Mouse (Mus musculus): ENCODE data around the gene Hs3st3a1. TPM values are rescaled to one million over a fixed set of nuclear protein-coding genes. Genes with fewer than 3 reads are reported as not detected.

The Hs3st3a1 gene
- polyA plus RNA-seq, 1 experiment = 1.1 TPM

- Histone ChIP-seq H3K4me1 (ENCODE audit: control insufficient read depth, insufficient read depth, low read length) (no peaks in the 10 kb centered on the region), H3K27ac (ENCODE audit: insufficient read depth, low read length) (no peak overlapping the region), H3K4me3 (ENCODE audit: insufficient read depth, low read length) (peak overlapping the region; percentile 48)
- TF ChIP-seq CTCF (IDR thresholded peaks at IDR 0.05; ENCODE audit: borderline replicate concordance, insufficient read depth, low read length) (no peak), POLR2A (IDR thresholded peaks at IDR 0.05; ENCODE audit: low read depth, low read length) (no peak)
Observed at GRCm38 (mm10) chr11:64436791-64437298, 1.7 kb downstream of the Hs3st3a1 start.

DNA sequence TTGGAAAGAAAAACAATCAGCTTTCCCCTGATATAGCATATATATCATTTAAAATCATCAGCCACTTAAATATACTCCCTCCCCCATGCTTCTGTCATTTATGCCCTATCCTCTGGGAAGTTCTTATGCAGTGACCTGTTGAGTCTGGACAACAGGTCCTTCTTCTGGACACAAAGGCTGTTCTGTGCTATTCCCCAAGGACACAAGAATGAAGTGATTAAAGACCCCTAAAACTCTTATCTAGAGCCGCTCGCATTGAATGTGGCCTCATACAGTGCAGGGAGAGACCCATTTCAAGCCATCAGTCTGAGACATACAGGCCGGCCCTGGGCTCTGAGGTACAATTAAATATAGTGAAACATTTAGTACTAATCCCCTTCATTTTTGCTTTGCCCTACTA is 2.6 kb downstream of the Hs3st3a1 start:
- H3K4me3 ChIP-seq (ENCODE audit: insufficient read depth, low read length) = peak overlapping the region; percentile 9; the same call in 1 of the 2 replicates
- TF ChIP-seq POLR2A (IDR thresholded peaks at IDR 0.05; ENCODE audit: low read depth, low read length) (no peak), CTCF (IDR thresholded peaks at IDR 0.05; ENCODE audit: borderline replicate concordance, insufficient read depth, low read length) (no peak)
- H3K27ac ChIP-seq (ENCODE audit: insufficient read depth, low read length) = no peak overlapping the region
- no peaks in the 10 kb centered on the region for H3K4me1 ChIP-seq (ENCODE audit: control insufficient read depth, insufficient read depth, low read length)

DNA sequence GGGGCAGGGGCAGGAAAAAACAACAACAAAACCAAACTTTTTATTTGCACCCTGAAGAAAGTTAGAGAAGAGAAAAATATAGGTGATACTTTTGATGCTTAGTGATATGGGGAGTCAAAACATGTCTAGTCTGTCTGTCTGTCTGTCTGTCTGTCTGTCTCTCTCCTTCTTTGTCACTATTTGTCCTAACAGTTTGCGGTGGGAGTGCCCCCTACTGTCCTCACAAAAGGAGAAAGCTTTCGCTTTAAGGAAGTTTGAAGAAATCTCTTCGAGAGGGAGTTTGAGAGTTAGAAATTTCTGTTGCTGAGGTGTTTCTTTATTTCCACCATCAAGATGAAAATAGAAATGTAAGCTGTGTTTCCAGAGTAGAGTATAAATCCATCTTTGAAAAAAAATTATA is 3.8 kb downstream of the Hs3st3a1 start:
- TF ChIP-seq POLR2A (IDR thresholded peaks at IDR 0.05; ENCODE audit: low read depth, low read length) (no peak), CTCF (IDR thresholded peaks at IDR 0.05; ENCODE audit: borderline replicate concordance, insufficient read depth, low read length) (no peak)
- Histone ChIP-seq H3K4me3 (ENCODE audit: insufficient read depth, low read length) (no peak overlapping the region), H3K27ac (ENCODE audit: insufficient read depth, low read length) (no peak overlapping the region), H3K4me1 (ENCODE audit: control insufficient read depth, insufficient read depth, low read length) (no peaks in the 10 kb centered on the region)

DNA sequence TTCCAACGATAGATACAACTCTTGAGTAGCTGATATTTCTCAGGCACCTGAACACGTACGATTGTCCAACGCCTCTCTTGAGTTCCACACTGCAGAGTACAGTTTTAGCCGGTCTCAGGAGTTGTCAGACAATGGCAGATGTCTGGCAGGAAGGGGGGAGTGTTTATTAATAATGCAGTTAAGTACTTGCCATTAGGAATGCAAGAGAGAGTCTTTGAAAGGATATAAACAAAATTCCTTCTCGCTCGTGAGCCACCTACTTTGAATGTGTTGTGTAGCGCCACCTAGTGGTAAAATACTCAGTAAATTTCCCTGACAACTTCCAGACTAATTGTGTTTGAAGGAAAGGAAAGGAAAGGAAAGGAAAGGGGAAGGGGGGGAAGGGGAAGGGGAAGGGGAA is 7.0 kb downstream of the Hs3st3a1 start:
- no peak for TF ChIP-seq POLR2A (IDR thresholded peaks at IDR 0.05; ENCODE audit: low read depth, low read length)
- TF ChIP-seq CTCF (IDR thresholded peaks at IDR 0.05; ENCODE audit: borderline replicate concordance, insufficient read depth, low read length) = no peak
- Histone ChIP-seq H3K4me1 (ENCODE audit: control insufficient read depth, insufficient read depth, low read length) (no peaks in the 10 kb centered on the region), H3K4me3 (ENCODE audit: insufficient read depth, low read length) (no peak overlapping the region), H3K27ac (ENCODE audit: insufficient read depth, low read length) (no peak overlapping the region)

- TF ChIP-seq CTCF (IDR thresholded peaks at IDR 0.05; ENCODE audit: borderline replicate concordance, insufficient read depth, low read length) (no peak), POLR2A (IDR thresholded peaks at IDR 0.05; ENCODE audit: low read depth, low read length) (no peak)
- Histone ChIP-seq H3K4me1 (ENCODE audit: control insufficient read depth, insufficient read depth, low read length) (no peaks in the 10 kb centered on the region), H3K27ac (ENCODE audit: insufficient read depth, low read length) (no peak overlapping the region), H3K4me3 (ENCODE audit: insufficient read depth, low read length) (no peak overlapping the region)
Observed at GRCm38 (mm10) chr11:64442701-64443100, 7.6 kb downstream of the Hs3st3a1 start.

- Histone ChIP-seq H3K4me1 (ENCODE audit: control insufficient read depth, insufficient read depth, low read length) (no peaks in the 10 kb centered on the region), H3K4me3 (ENCODE audit: insufficient read depth, low read length) (no peak overlapping the region), H3K27ac (ENCODE audit: insufficient read depth, low read length) (no peak overlapping the region)
- no peak for TF ChIP-seq CTCF (IDR thresholded peaks at IDR 0.05; ENCODE audit: borderline replicate concordance, insufficient read depth, low read length)
- no peak for TF ChIP-seq POLR2A (IDR thresholded peaks at IDR 0.05; ENCODE audit: low read depth, low read length)
Observed at GRCm38 (mm10) chr11:64445227-64445626, 10.1 kb downstream of the Hs3st3a1 start.

GRCm38 (mm10) chr11:64448586-64449315 is 13.6 kb downstream of the Hs3st3a1 start:
- Histone ChIP-seq H3K27ac (ENCODE audit: insufficient read depth, low read length) (no peak overlapping the region), H3K4me1 (ENCODE audit: control insufficient read depth, insufficient read depth, low read length) (no peaks in the 10 kb centered on the region), H3K4me3 (ENCODE audit: insufficient read depth, low read length) (no peak overlapping the region)
- no peak for TF ChIP-seq CTCF (IDR thresholded peaks at IDR 0.05; ENCODE audit: borderline replicate concordance, insufficient read depth, low read length)
- no peak for TF ChIP-seq POLR2A (IDR thresholded peaks at IDR 0.05; ENCODE audit: low read depth, low read length)

DNA sequence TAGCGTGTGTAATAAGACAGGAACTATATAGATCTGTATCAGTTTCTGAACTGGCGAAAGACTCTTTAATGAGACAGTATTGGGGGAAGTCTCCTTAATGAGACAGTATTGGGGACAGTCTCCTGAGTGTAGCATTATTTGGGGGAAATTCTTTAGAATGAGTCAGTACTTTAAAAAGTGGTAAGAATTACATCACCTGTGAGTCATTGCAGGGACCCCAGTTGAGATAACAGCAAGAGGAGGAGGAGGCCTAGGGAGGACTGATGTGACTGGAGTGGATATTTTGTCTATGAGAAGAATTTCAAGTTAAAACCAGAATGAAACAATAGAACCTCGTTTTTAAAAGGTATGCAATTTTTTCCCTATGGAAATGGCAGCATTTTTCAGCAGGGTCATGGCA is 26.6 kb downstream of the Hs3st3a1 start:
- TF ChIP-seq CTCF (IDR thresholded peaks at IDR 0.05; ENCODE audit: borderline replicate concordance, insufficient read depth, low read length) = no peak
- no peak for TF ChIP-seq POLR2A (IDR thresholded peaks at IDR 0.05; ENCODE audit: low read depth, low read length)
- Histone ChIP-seq H3K27ac (ENCODE audit: insufficient read depth, low read length) (no peak overlapping the region), H3K4me3 (ENCODE audit: insufficient read depth, low read length) (no peak overlapping the region), H3K4me1 (ENCODE audit: control insufficient read depth, insufficient read depth, low read length) (no peaks in the 10 kb centered on the region)

- TF ChIP-seq POLR2A (IDR thresholded peaks at IDR 0.05; ENCODE audit: low read depth, low read length) = no peak
- no peak for TF ChIP-seq CTCF (IDR thresholded peaks at IDR 0.05; ENCODE audit: borderline replicate concordance, insufficient read depth, low read length)
- H3K4me3 ChIP-seq (ENCODE audit: insufficient read depth, low read length) = no peak overlapping the region
Observed at GRCm38 (mm10) chr11:64468737-64469136, 33.6 kb downstream of the Hs3st3a1 start.

DNA sequence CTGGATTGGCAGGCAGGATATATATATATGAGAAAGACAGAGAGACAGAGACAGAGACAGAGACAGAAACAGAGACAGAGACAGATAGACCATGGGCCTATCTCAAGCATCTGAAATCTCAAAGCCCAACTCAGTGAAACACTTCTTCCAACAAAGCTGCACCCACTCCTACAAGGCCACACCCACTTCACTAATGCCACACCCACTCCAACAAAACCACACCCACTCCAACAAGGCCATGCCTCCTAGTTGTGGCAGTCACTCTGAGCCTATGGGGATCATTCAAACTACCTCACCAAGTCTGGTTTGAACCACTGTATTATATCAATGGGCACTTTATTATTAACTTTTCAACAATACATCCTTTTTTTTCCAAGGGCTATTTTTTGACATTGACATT is 35.6 kb downstream of the Hs3st3a1 start:
- no peak overlapping the region for H3K27ac ChIP-seq (ENCODE audit: insufficient read depth, low read length)
- H3K4me1 ChIP-seq (ENCODE audit: control insufficient read depth, insufficient read depth, low read length) = peaks cover 3% of the 10 kb centered on the region; the same call in 1 of the 2 replicates
- TF ChIP-seq CTCF (IDR thresholded peaks at IDR 0.05; ENCODE audit: borderline replicate concordance, insufficient read depth, low read length) (no peak), POLR2A (IDR thresholded peaks at IDR 0.05; ENCODE audit: low read depth, low read length) (no peak)
- no peak overlapping the region for H3K4me3 ChIP-seq (ENCODE audit: insufficient read depth, low read length)

More at GRCm38 (mm10) chr11:64468737-64469136, 33.6 kb downstream of the Hs3st3a1 start:
- H3K4me1 ChIP-seq (ENCODE audit: control insufficient read depth, insufficient read depth, low read length) = peaks cover 3% of the 10 kb centered on the region; the same call in 1 of the 2 replicates
- peak overlapping the region; percentile 29; the same call in 1 of the 2 replicates for H3K27ac ChIP-seq (ENCODE audit: insufficient read depth, low read length)
